Mouse (Mus musculus): ENCODE results near the gene Bicd2. TPM values are rescaled to one million over a fixed set of nuclear protein-coding genes. Genes with fewer than 3 reads are reported as not detected.

Gene Bicd2
- polyA plus RNA-seq, 1 experiment from 2014 or later: 15.2 TPM

- 0 out of 2 replicates have a peak, but pooled peaks have one; percentile 35 for ATAC-seq
- H3K4me2 ChIP-seq: no peak overlapping the region
- 61% methylated on average over 3 of the region's 3 CpGs for WGBS (ENCODE audit: insufficient replicate concordance)
- H3K36me3 ChIP-seq: peaks cover 10% of the 10 kb centered on the region
- no peaks in the 10 kb centered on the region for H3K27me3 ChIP-seq (replicated peaks)
- H3K9ac ChIP-seq: 0 out of 2 replicates have a peak overlapping the region, but pooled peaks have one; percentile 27
- no peak overlapping the region for H3K27ac ChIP-seq
- H3K9me3 ChIP-seq (replicated peaks): no peaks in the 10 kb centered on the region
- H3K4me1 ChIP-seq: peaks cover 71% of the 10 kb centered on the region
- H3K4me3 ChIP-seq: no peak overlapping the region
These were observed 11.3 kb downstream of the Bicd2 start for GRCm38 (mm10) chr13:49352581-49353159.

- Histone ChIP-seq H3K4me3 (no peak overlapping the region), H3K9me3 (replicated peaks) (no peaks in the 10 kb centered on the region), H3K27me3 (replicated peaks) (no peaks in the 10 kb centered on the region), H3K9ac (no peak overlapping the region), H3K4me1 (peaks cover 71% of the 10 kb centered on the region), H3K27ac (no peak overlapping the region), H3K36me3 (peaks cover 10% of the 10 kb centered on the region), H3K4me2 (no peak overlapping the region)
- ATAC-seq: no peak
These were observed 12.0 kb downstream of the Bicd2 start for GRCm38 (mm10) chr13:49353422-49353821.

GRCm38 (mm10) chr13:49353991-49354507, 12.7 kb downstream of the Bicd2 start:
- Histone ChIP-seq H3K9me3 (replicated peaks) (no peaks in the 10 kb centered on the region), H3K27ac (no peak overlapping the region), H3K4me3 (no peak overlapping the region), H3K4me1 (peaks cover 71% of the 10 kb centered on the region), H3K36me3 (peaks cover 10% of the 10 kb centered on the region), H3K9ac (no peak overlapping the region), H3K4me2 (no peak overlapping the region), H3K27me3 (replicated peaks) (no peaks in the 10 kb centered on the region)
- ATAC-seq: no peak
- 59% methylated on average over 5 of the region's 5 CpGs for WGBS (ENCODE audit: insufficient replicate concordance)

GRCm38 (mm10) chr13:49355461-49356061, 14.2 kb downstream of the Bicd2 start:
- Histone ChIP-seq H3K9ac (no peak overlapping the region), H3K4me2 (no peak overlapping the region), H3K9me3 (replicated peaks) (no peaks in the 10 kb centered on the region), H3K27ac (no peak overlapping the region), H3K36me3 (peaks cover 10% of the 10 kb centered on the region), H3K4me1 (peaks cover 64% of the 10 kb centered on the region), H3K27me3 (replicated peaks) (no peaks in the 10 kb centered on the region), H3K4me3 (no peak overlapping the region)
- WGBS (ENCODE audit: insufficient replicate concordance): 77% methylated on average over 11 of the region's 11 CpGs
- no peak for ATAC-seq

GRCm38 (mm10) chr13:49356090-49356489, 14.7 kb downstream of the Bicd2 start:
- Histone ChIP-seq H3K27me3 (replicated peaks) (no peaks in the 10 kb centered on the region), H3K4me2 (no peak overlapping the region), H3K9ac (no peak overlapping the region), H3K4me1 (peaks cover 68% of the 10 kb centered on the region), H3K27ac (no peak overlapping the region), H3K9me3 (replicated peaks) (no peaks in the 10 kb centered on the region), H3K4me3 (no peak overlapping the region), H3K36me3 (peaks cover 10% of the 10 kb centered on the region)
- no peak for ATAC-seq
- WGBS (ENCODE audit: insufficient replicate concordance): 76% methylated on average over 7 of the region's 7 CpGs

GRCm38 (mm10) chr13:49357367-49358026, 16.1 kb downstream of the Bicd2 start:
- H3K4me3 ChIP-seq: no peak overlapping the region
- H3K4me2 ChIP-seq: no peak overlapping the region
- WGBS (ENCODE audit: insufficient replicate concordance): 82% methylated on average over 8 of the region's 8 CpGs
- no peak overlapping the region for H3K9ac ChIP-seq
- no peaks in the 10 kb centered on the region for H3K27me3 ChIP-seq (replicated peaks)
- peaks cover 10% of the 10 kb centered on the region for H3K36me3 ChIP-seq
- ATAC-seq: no peak
- H3K4me1 ChIP-seq: peaks cover 72% of the 10 kb centered on the region
- no peak overlapping the region for H3K27ac ChIP-seq
- no peaks in the 10 kb centered on the region for H3K9me3 ChIP-seq (replicated peaks)

- WGBS (ENCODE audit: insufficient replicate concordance): 63% methylated on average over 3 of the region's 3 CpGs
- peak; percentile 65 for ATAC-seq
- H3K4me1 ChIP-seq: peaks cover 69% of the 10 kb centered on the region
These were observed 16.8 kb downstream of the Bicd2 start for GRCm38 (mm10) chr13:49358184-49358583.

GRCm38 (mm10) chr13:49360906-49361406, 19.6 kb downstream of the Bicd2 start:
- Histone ChIP-seq H3K4me2 (peak overlapping the region; percentile 32), H3K36me3 (peaks cover 10% of the 10 kb centered on the region), H3K27ac (peak overlapping the region; percentile 42), H3K4me1 (peaks cover 64% of the 10 kb centered on the region), H3K4me3 (no peak overlapping the region), H3K9ac (peak overlapping the region; percentile 25; the same call in 1 of the 2 replicates), H3K9me3 (replicated peaks) (no peaks in the 10 kb centered on the region), H3K27me3 (replicated peaks) (no peaks in the 10 kb centered on the region)
- ATAC-seq: no peak
- 9% methylated on average over 3 of the region's 3 CpGs for WGBS (ENCODE audit: insufficient replicate concordance)

More at GRCm38 (mm10) chr13:49358184-49358583, 16.8 kb downstream of the Bicd2 start:
- Histone ChIP-seq H3K9ac (no peak overlapping the region; the same call in 1 of the 2 replicates), H3K27me3 (replicated peaks) (no peaks in the 10 kb centered on the region), H3K4me3 (no peak overlapping the region), H3K9me3 (replicated peaks) (no peaks in the 10 kb centered on the region), H3K27ac (0 out of 2 replicates have a peak overlapping the region, but pooled peaks have one; percentile 27), H3K4me2 (peak overlapping the region; percentile 32), H3K36me3 (peaks cover 10% of the 10 kb centered on the region)

GRCm38 (mm10) chr13:49362364-49362763, 21.0 kb downstream of the Bicd2 start:
- Histone ChIP-seq H3K9ac (no peak overlapping the region), H3K4me2 (no peak overlapping the region), H3K36me3 (peaks cover 4% of the 10 kb centered on the region), H3K9me3 (replicated peaks) (no peaks in the 10 kb centered on the region), H3K4me1 (peaks cover 74% of the 10 kb centered on the region), H3K27me3 (replicated peaks) (no peaks in the 10 kb centered on the region), H3K27ac (no peak overlapping the region), H3K4me3 (no peak overlapping the region)
- no peak for ATAC-seq
- whole genome bisulfite sequencing (ENCODE audit: insufficient replicate concordance): 73% methylated on average over 7 of the region's 7 CpGs

- no peak overlapping the region for H3K4me3 ChIP-seq
- no peaks in the 10 kb centered on the region for H3K9me3 ChIP-seq (replicated peaks)
- H3K4me2 ChIP-seq: no peak overlapping the region
- ATAC-seq: no peak
- peaks cover 74% of the 10 kb centered on the region for H3K4me1 ChIP-seq
- H3K27me3 ChIP-seq (replicated peaks): no peaks in the 10 kb centered on the region
- no peak overlapping the region for H3K27ac ChIP-seq
- 73% methylated on average over 2 of the region's 2 CpGs for WGBS (ENCODE audit: insufficient replicate concordance)
- no peak overlapping the region for H3K9ac ChIP-seq
- no peaks in the 10 kb centered on the region for H3K36me3 ChIP-seq
These were observed 21.4 kb downstream of the Bicd2 start for GRCm38 (mm10) chr13:49362804-49363203.

GRCm38 (mm10) chr13:49364716-49365115, 23.3 kb downstream of the Bicd2 start:
- H3K9ac ChIP-seq: no peak overlapping the region
- no peak for ATAC-seq
- H3K27me3 ChIP-seq (replicated peaks): no peaks in the 10 kb centered on the region
- H3K9me3 ChIP-seq (replicated peaks): no peaks in the 10 kb centered on the region
- H3K4me3 ChIP-seq: no peak overlapping the region
- H3K4me2 ChIP-seq: no peak overlapping the region
- H3K36me3 ChIP-seq: peaks cover 7% of the 10 kb centered on the region
- no peak overlapping the region for H3K27ac ChIP-seq
- 50% methylated on average over 2 of the region's 2 CpGs for WGBS (ENCODE audit: insufficient replicate concordance)
- H3K4me1 ChIP-seq: peaks cover 76% of the 10 kb centered on the region
